Mouse (Mus musculus): ENCODE measurements at regions not wholly inside any gene's neighbourhood (a gene's known extent, or its start where the extent isn't known, plus 50 kb on each side); places are given as distances from the start of the nearest gene placed in this dataset. TPM values are rescaled to one million over a fixed set of nuclear protein-coding genes. Genes with fewer than 3 reads are reported as not detected.
A peak's percentile ranks its signal among the peaks of the same experiment; 100 is the strongest.

MicroRNAs in the stretch of these regions (microRNA counts, 519-probe panel; counts per million panel counts)
- microRNA mmu-miR-1952: 1,479 counts per million, percentile 5 among the panel's probes with 10 or more counts

Small RNA genes lying in the stretch of these regions (microRNA-seq; reads per million reads assigned to microRNA genes)
- gene Mir1952: not detected

All from hindbrain, embryonic 13.5 days (tissue).